Mouse (Mus musculus): ENCODE data around the gene Ndufc1. TPM values are rescaled to one million over a fixed set of nuclear protein-coding genes. Genes with fewer than 3 reads are reported as not detected.
A peak's percentile ranks its signal among the peaks of the same experiment; 100 is the strongest.
"Not testable (repeated sequence)": the region's sequence is repeated elsewhere in the genome, so short reads cannot be mapped to it uniquely, and the experiment has no call there.

Gene Ndufc1
- polyA plus RNA-seq, 1 experiment from 2014 or later, result 680 TPM

DNA sequence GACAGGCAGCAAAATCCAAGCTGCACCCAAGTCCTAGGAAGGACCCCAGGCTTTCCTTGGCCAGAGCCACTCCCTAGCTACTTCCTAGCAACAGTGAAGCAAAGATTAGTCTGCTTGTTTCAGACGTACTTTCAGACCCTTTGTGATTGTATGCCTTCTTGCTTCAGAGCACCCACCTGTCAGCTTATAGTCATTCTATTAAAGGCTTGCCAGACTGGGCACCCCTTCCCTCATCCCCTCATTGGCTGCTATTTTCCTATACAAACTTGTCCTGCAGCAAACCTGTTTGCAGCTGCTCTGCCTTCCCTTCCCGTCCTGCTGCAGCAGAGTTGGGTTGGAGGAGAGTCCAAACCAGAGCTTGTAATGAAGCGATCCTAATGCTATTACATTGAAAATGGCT is 10.1 kb downstream of the Ndufc1 start:
- Histone ChIP-seq H3K9me3 (replicated peaks; ENCODE audit: control insufficient read depth, low read length, poor library complexity, severe bottlenecking) (no peaks in the 10 kb centered on the region), H3K27me3 (ENCODE audit: control insufficient read depth, insufficient read depth, low read depth, low read length) (peaks cover 22% of the 10 kb centered on the region), H3K4me3 (ENCODE audit: low read depth, low read length) (no peak overlapping the region), H3K4me2 (ENCODE audit: low read length) (no peak overlapping the region), H3K36me3 (ENCODE audit: control insufficient read depth, insufficient read depth, low read length) (no peaks in the 10 kb centered on the region; the same call in 1 of the 2 replicates), H3K9ac (ENCODE audit: low read depth, low read length) (no peak overlapping the region), H3K27ac (ENCODE audit: low read length) (no peak overlapping the region), H3K4me1 (ENCODE audit: control insufficient read depth, insufficient read depth, low read length) (peaks cover 8% of the 10 kb centered on the region)
- no peak for ATAC-seq
- 2% methylated on average over 3 of the region's 3 CpGs for WGBS

DNA sequence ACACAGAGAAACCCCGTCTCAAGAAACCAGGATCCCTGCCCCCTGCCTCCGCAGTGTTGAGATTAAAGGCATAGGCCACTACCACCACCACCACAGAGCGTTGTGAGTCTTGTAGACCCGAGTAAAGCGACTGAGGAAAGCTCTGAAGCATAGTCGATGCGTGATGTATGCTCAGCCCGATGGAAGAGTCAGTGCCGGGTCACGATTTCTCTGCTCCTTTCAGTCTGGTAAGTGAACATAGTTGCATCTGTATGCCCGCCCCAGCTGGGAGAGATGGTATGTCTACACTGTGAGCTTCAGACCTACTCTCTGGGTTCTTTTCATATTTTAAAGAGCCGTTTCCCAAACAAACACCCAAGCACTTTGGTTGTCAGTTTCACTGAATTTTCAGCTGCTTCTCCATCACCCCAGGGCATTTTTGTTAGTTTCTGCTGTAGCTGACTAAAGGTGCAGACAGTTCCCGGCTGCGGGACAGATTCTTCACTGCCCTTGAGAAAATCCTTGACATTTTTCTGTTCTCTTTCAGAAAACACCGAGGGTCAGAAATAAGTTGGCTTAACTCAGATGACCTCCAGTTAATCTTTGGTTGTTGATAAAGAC is 11.0 kb downstream of the Ndufc1 start:
- H3K9me3 ChIP-seq (replicated peaks; ENCODE audit: control insufficient read depth, low read length, poor library complexity, severe bottlenecking), result no peaks in the 10 kb centered on the region
- no peak overlapping the region for H3K4me2 ChIP-seq (ENCODE audit: low read length)
- H3K4me1 ChIP-seq (ENCODE audit: control insufficient read depth, insufficient read depth, low read length), result peaks cover 8% of the 10 kb centered on the region
- H3K27me3 ChIP-seq (ENCODE audit: control insufficient read depth, insufficient read depth, low read depth, low read length), result peaks cover 22% of the 10 kb centered on the region
- WGBS, result 53% methylated on average over 15 of the region's 15 CpGs
- no peak overlapping the region for H3K27ac ChIP-seq (ENCODE audit: low read length)
- H3K36me3 ChIP-seq (ENCODE audit: control insufficient read depth, insufficient read depth, low read length), result no peaks in the 10 kb centered on the region; the same call in 1 of the 2 replicates
- H3K4me3 ChIP-seq (ENCODE audit: low read depth, low read length), result no peak overlapping the region
- no peak overlapping the region for H3K9ac ChIP-seq (ENCODE audit: low read depth, low read length)
- ATAC-seq, result no peak

DNA sequence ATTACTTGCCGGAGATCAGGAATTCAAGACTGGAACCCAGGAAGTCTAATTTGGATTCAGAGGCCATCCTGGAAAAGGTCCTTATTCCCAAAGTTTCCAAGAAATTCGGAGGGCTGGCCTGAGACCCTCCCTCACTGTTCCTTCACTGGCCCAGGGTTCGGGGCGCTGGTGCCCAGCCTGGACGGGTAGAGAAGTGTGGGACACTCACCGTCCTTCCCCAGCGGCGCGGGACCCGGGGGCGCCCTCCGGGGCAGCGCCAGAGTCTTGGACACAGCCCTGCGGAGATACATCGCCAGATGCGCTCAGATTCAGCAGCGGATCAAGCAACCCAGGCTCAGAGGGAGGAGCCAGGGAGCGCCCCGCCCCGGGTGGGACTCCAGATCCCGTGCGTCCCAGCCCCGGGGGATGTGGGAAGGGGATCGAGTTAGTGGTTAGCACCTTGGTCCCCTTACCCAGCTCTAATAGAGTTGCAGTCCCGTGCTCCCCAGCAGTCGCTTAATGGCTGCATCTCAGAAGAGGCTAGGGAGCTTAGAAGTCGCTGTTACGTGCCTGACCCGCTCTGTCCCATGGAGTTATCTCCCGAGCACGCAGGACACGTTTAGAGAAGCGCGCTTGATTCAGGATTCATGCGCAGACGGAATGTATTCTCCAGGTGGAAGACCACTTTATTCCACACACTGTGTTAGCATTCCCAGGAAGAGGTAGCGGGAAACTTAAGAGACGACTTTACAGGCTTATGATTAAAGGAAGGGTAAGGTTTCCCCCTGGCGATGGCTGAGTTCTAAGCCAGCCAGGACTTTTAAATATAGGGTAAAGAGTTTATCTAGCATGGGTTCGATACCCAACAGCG is 12.3 kb downstream of the Ndufc1 start, which contains the start of gene Mgarp:
Mgarp (minus strand) TSS at position 520 of the 850 bp plus-strand sequence.
- ATAC-seq, result peak; percentile 63; the same call in 1 of the 2 replicates

DNA sequence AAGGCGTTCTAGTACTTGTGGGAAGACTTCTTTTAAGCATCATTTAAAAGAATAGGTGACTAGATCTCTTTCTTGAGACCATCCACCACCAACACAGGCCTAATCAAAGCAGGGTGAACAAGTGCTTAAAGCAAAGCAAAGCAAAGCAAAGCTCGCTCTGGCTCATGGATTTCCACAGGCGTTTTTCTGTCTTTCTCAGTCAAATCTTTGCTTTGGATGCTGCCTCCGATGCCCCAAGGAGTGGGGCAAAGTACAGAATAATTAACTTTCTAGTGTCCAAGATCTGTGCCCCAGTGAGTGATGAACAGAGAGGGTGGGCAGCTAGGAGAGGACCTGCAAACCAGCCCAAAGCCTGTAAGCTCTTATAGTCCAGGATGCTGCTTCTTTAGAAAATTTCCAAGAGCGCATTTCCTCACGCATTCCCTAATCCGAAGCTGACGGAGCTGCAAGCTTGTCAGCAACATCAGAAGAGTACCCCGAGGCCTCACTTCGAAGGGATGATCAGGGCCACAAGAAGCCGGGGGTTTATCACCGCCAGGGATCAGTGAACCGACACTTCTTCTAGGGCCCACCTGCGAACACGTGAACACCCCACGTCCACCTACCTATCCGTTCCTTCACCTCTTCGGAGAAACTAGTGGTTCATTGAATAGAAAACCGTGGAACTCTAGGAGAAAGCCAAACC is 13.2 kb downstream of the Ndufc1 start:
- no peak for ATAC-seq
- no peak overlapping the region for H3K4me3 ChIP-seq (ENCODE audit: low read depth, low read length)
- H3K9ac ChIP-seq (ENCODE audit: low read depth, low read length), result no peak overlapping the region
- H3K9me3 ChIP-seq (replicated peaks; ENCODE audit: control insufficient read depth, low read length, poor library complexity, severe bottlenecking), result no peaks in the 10 kb centered on the region
- no peaks in the 10 kb centered on the region for H3K36me3 ChIP-seq (ENCODE audit: control insufficient read depth, insufficient read depth, low read length)
- H3K4me1 ChIP-seq (ENCODE audit: control insufficient read depth, insufficient read depth, low read length), result peaks cover 8% of the 10 kb centered on the region
- no peak overlapping the region for H3K27ac ChIP-seq (ENCODE audit: low read length)
- no peak overlapping the region for H3K4me2 ChIP-seq (ENCODE audit: low read length)
- WGBS, result 18% methylated on average over 19 of the region's 19 CpGs
- peaks cover 22% of the 10 kb centered on the region for H3K27me3 ChIP-seq (ENCODE audit: control insufficient read depth, insufficient read depth, low read depth, low read length)

More for the DNA sequence above, 12.3 kb downstream of the Ndufc1 start, which contains the start of gene Mgarp:
- H3K27me3 ChIP-seq (ENCODE audit: control insufficient read depth, insufficient read depth, low read depth, low read length), result peaks cover 22% of the 10 kb centered on the region
- H3K4me1 ChIP-seq (ENCODE audit: control insufficient read depth, insufficient read depth, low read length), result peaks cover 8% of the 10 kb centered on the region
- WGBS, result 2% methylated on average over 40 of the region's 41 CpGs
- H3K9me3 ChIP-seq (replicated peaks; ENCODE audit: control insufficient read depth, low read length, poor library complexity, severe bottlenecking), result no peaks in the 10 kb centered on the region
- H3K36me3 ChIP-seq (ENCODE audit: control insufficient read depth, insufficient read depth, low read length), result no peaks in the 10 kb centered on the region
- H3K4me3 ChIP-seq (ENCODE audit: low read depth, low read length), result peak within 1 kb of the TSS; percentile 41
- H3K27ac ChIP-seq (ENCODE audit: low read length), result no peak within 1 kb of the TSS
- peak within 1 kb of the TSS; percentile 85 for H3K4me2 ChIP-seq (ENCODE audit: low read length)
- peak within 1 kb of the TSS; percentile 53 for H3K9ac ChIP-seq (ENCODE audit: low read depth, low read length)

DNA sequence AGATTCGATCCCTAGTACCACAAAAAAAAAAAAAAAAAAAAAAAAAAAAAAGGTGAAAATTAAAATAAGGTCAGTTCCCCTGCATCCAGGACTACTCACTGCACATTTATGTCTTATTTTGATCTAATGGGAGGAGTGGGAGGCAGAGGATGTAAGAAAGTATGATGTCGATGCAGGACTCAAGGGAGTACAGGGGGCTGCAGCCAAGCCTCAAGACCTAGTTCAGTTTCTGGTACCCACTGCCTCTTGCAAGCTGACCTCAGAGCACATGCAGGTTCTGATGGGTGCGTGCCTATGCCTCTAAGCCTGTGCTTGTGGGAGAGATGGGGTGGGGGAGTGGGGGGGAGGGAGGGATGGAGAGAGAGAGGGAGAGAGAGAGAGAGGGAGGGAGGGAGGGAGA is 13.9 kb downstream of the Ndufc1 start:
- Histone ChIP-seq H3K4me3 (ENCODE audit: low read depth, low read length) (no peak overlapping the region), H3K27me3 (ENCODE audit: control insufficient read depth, insufficient read depth, low read depth, low read length) (peaks cover 22% of the 10 kb centered on the region), H3K27ac (ENCODE audit: low read length) (no peak overlapping the region), H3K4me2 (ENCODE audit: low read length) (no peak overlapping the region), H3K4me1 (ENCODE audit: control insufficient read depth, insufficient read depth, low read length) (peaks cover 8% of the 10 kb centered on the region), H3K9me3 (replicated peaks; ENCODE audit: control insufficient read depth, low read length, poor library complexity, severe bottlenecking) (no peaks in the 10 kb centered on the region), H3K36me3 (ENCODE audit: control insufficient read depth, insufficient read depth, low read length) (no peaks in the 10 kb centered on the region), H3K9ac (ENCODE audit: low read depth, low read length) (no peak overlapping the region)
- ATAC-seq, result no peak
- 59% methylated on average over 3 of the region's 3 CpGs for WGBS

DNA sequence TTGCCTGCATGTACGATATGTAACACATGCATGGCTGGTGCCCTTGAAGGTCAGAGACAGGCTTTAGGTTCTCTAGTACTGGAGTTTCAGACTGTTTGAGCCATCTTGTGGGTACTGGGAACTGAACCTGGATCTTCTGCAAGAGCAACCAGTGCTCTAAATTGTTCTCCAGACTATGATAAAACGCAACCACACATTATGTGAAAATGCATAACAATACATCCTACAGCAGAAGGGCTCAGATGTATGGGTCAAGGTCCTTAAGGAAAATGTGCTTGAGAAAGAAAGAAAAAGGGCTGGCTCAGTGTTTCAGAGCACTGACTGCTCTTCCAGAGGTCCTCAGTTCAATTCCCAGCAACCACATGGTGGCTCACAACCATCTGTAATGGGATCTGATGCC is 15.1 kb downstream of the Ndufc1 start:
- Histone ChIP-seq H3K9ac (ENCODE audit: low read depth, low read length) (no peak overlapping the region), H3K36me3 (ENCODE audit: control insufficient read depth, insufficient read depth, low read length) (no peaks in the 10 kb centered on the region), H3K4me2 (ENCODE audit: low read length) (no peak overlapping the region), H3K9me3 (replicated peaks; ENCODE audit: control insufficient read depth, low read length, poor library complexity, severe bottlenecking) (no peaks in the 10 kb centered on the region), H3K4me3 (ENCODE audit: low read depth, low read length) (no peak overlapping the region), H3K27me3 (ENCODE audit: control insufficient read depth, insufficient read depth, low read depth, low read length) (peaks cover 22% of the 10 kb centered on the region), H3K4me1 (ENCODE audit: control insufficient read depth, insufficient read depth, low read length) (peaks cover 8% of the 10 kb centered on the region), H3K27ac (ENCODE audit: low read length) (no peak overlapping the region)
- no peak for ATAC-seq
- 97% methylated on average over 2 of the region's 2 CpGs for whole genome bisulfite sequencing

DNA sequence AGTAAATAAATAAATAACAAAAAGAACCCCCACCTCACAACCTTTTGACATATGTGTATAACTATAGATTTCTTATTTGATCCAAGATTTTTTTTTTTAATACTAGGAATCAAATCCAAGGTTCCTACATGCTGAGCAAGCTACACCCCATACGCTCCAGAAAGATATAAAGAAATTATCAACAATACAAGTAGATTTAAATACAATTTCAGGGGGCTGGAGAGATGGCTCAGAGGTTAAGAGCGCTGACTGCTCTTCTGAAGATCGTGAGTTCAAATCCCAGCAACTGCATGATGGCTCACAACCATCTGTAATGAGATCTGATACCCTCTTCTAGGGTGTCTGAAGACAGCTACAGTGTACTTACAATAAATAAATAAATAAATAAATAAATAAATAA is 15.8 kb downstream of the Ndufc1 start:
- not testable (repeated sequence) for H3K36me3 ChIP-seq (ENCODE audit: control insufficient read depth, insufficient read depth, low read length); ATAC-seq; H3K27ac ChIP-seq (ENCODE audit: low read length); H3K9ac ChIP-seq (ENCODE audit: low read depth, low read length); H3K4me3 ChIP-seq (ENCODE audit: low read depth, low read length); H3K9me3 ChIP-seq (replicated peaks; ENCODE audit: control insufficient read depth, low read length, poor library complexity, severe bottlenecking); H3K4me2 ChIP-seq (ENCODE audit: low read length); H3K4me1 ChIP-seq (ENCODE audit: control insufficient read depth, insufficient read depth, low read length)
- peaks cover 22% of the 10 kb centered on the region for H3K27me3 ChIP-seq (ENCODE audit: control insufficient read depth, insufficient read depth, low read depth, low read length)
- 94% methylated on average over 3 of the region's 3 CpGs for WGBS

DNA sequence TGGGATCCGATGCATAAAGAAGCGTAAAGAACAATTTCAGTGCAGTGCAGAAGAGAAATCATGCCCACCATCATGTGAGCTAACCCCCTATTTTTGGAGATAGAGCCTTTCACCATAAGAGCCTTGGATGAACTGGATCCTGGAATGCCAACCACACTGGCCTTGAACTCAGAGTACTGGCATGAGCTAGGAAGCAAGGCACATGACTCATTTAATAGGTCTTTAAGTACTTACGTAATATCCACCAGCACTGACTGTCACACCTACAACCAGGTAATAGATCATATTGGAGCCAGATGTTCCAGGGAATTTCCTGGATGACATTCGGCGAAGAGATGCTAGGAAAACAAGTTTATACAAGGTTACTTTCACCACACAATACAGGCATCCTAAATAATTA is 17.2 kb downstream of the Ndufc1 start:
- no peaks in the 10 kb centered on the region for H3K9me3 ChIP-seq (replicated peaks; ENCODE audit: control insufficient read depth, low read length, poor library complexity, severe bottlenecking)
- no peak overlapping the region for H3K4me2 ChIP-seq (ENCODE audit: low read length)
- H3K27me3 ChIP-seq (ENCODE audit: control insufficient read depth, insufficient read depth, low read depth, low read length), result peaks cover 12% of the 10 kb centered on the region
- no peak for ATAC-seq
- no peak overlapping the region for H3K9ac ChIP-seq (ENCODE audit: low read depth, low read length)
- no peak overlapping the region for H3K27ac ChIP-seq (ENCODE audit: low read length)
- no peaks in the 10 kb centered on the region for H3K36me3 ChIP-seq (ENCODE audit: control insufficient read depth, insufficient read depth, low read length)
- 96% methylated on average over 5 of the region's 5 CpGs for WGBS
- peaks cover 4% of the 10 kb centered on the region for H3K4me1 ChIP-seq (ENCODE audit: control insufficient read depth, insufficient read depth, low read length)
- no peak overlapping the region for H3K4me3 ChIP-seq (ENCODE audit: low read depth, low read length)

DNA sequence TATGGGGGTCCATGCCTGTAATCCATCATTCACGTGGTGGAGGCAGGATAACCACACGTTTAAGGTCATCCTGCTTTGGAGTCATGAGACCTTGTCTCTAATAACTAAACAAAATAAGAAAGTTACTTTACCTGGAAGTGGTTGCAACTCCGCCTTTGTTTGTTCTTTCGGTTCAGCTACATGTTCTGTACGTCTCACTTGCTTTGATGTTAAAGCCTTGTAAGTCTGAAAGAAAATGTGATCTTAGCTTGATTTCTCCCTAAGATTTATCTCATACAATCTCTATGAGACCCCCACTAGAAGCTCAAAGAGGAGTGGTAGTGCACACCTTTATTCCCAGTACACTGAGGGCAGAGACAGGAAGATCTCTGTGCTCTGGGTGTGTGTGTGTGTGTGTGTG is 17.7 kb downstream of the Ndufc1 start:
- Histone ChIP-seq H3K36me3 (ENCODE audit: control insufficient read depth, insufficient read depth, low read length) (no peaks in the 10 kb centered on the region), H3K9me3 (replicated peaks; ENCODE audit: control insufficient read depth, low read length, poor library complexity, severe bottlenecking) (no peaks in the 10 kb centered on the region), H3K27me3 (ENCODE audit: control insufficient read depth, insufficient read depth, low read depth, low read length) (peaks cover 8% of the 10 kb centered on the region), H3K9ac (ENCODE audit: low read depth, low read length) (no peak overlapping the region), H3K4me3 (ENCODE audit: low read depth, low read length) (no peak overlapping the region), H3K4me1 (ENCODE audit: control insufficient read depth, insufficient read depth, low read length) (no peaks in the 10 kb centered on the region), H3K27ac (ENCODE audit: low read length) (no peak overlapping the region), H3K4me2 (ENCODE audit: low read length) (no peak overlapping the region)
- no peak for ATAC-seq
- WGBS, result 86% methylated on average over 5 of the region's 5 CpGs

Measured in midbrain, embryonic 16.5 days (tissue).